Mouse (Mus musculus): ENCODE measurements at regions not wholly inside any gene's neighbourhood (a gene's known extent, or its start where the extent isn't known, plus 50 kb on each side); places are given as distances from the start of the nearest gene placed in this dataset.

- TF ChIP-seq CTCF (IDR thresholded peaks at IDR 0.05; ENCODE audit: low read depth), result no peak
- no peak for TF ChIP-seq EP300 (optimal IDR thresholded peaks at IDR 0.05)
Measured at GRCm38 (mm10) chr16:23737026-23737425, 153.7 kb downstream of the Sst start.
